Mouse (Mus musculus) megakaryocyte, embryonic 14.5 days (primary cell): Measurements from ENCODE around the gene Inafm2. TPM values are rescaled to one million over a fixed set of nuclear protein-coding genes. Genes with fewer than 3 reads are reported as not detected.

ENCODE experiments used
- H3K27me3 ChIP-seq: replicated peaks from 2 replicates; pipeline ENCODE3; 2012; ENCODE audit warnings: inconsistent platforms
- H3K36me3 ChIP-seq: replicated peaks from 2 replicates; pipeline ENCODE3; 2012; ENCODE audit warnings: low read length, inconsistent platforms, mixed read lengths
- H3K4me1 ChIP-seq: 2 replicates; pipeline ENCODE4 v1.6.1; 2012; ENCODE audit warnings: inconsistent platforms
- H3K4me3 ChIP-seq: replicated peaks from 2 replicates; pipeline ENCODE3; 2012; ENCODE audit warnings: moderate library complexity, mild to moderate bottlenecking, inconsistent platforms
- H3K9me3 ChIP-seq: 2 replicates; pipeline ENCODE4 v1.6.1; 2012; ENCODE audit warnings: inconsistent platforms
- FLI1 ChIP-seq: IDR thresholded peaks from 2 replicates; pipeline ENCODE4 v1.6.1; 2012; ENCODE audit warnings: low read length, inconsistent platforms, mixed read lengths
- GATA1 ChIP-seq: IDR thresholded peaks from 3 replicates; pipeline ENCODE4 v1.6.1; 2012; ENCODE audit warnings: mixed read lengths, low read length, inconsistent platforms, borderline replicate concordance
- polyA plus RNA-seq: library from polyadenylated mRNA; stranded (reverse); fragments of >175 nt; gene quantifications from 2 replicates; pipeline ENCODE4 v1.2.3, GENCODE M21; 2012; ENCODE audit warnings: low replicate concordance; ENCODE audit not compliant: insufficient read depth

Inafm2 gene
- polyA plus RNA-seq, 1 experiment, result 374 TPM

DNA sequence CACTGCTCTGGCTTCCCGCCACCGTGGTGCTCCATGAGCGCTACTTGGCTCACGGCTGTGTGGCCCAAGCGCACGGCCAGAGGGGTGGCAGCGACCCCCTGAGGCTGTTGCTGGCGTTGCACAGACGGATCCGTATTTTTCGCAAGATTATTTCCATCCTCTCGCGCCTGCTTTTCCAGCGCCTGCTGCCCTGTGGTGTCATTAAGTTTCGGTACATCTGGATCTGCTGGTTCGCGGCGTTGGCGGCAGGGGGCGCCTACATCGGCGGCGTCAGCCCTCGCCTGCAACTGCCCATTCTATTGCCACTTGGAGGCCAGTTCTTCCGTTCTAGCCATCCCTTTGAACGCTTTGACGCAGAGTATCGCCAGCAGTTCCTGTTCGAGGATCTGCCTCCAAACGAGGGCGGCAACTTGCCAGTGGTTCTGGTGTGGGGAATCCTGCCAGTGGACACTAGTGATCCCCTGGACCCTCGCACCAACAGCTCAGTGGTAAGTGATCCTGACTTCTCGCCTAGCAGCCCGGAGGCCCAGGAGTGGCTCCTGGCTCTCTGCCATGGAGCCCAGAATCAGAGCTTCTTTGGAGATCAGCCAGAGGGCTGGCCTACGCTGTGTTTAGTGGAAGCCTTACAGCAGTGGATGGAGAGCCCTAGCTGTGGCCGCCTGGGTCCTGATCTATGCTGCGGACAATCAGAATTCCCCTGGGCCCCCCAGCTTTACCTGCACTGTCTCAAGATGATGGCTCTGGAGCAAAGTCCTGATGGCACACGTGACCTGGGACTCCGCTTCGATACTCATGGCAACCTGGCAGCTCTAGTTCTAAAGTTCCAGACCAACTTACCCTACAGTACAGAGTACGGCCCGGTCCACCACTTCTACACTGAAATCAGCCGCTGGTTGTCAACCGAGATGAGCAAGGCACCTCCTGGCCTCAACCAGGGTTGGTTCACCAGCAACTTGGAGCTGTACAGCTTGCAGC, 45.3 kb downstream of the Inafm2 start:
- peak overlapping the region; percentile 79 for H3K4me3 ChIP-seq
- no peaks in the 10 kb centered on the region for H3K36me3 ChIP-seq
- peaks cover 17% of the 10 kb centered on the region for H3K4me1 ChIP-seq
- TF ChIP-seq GATA1 (no peak), FLI1 (no peak)
- 0 out of 2 replicates have a peak, but pooled peaks cover 5% of the 10 kb centered on the region for H3K9me3 ChIP-seq
- peaks cover 91% of the 10 kb centered on the region for H3K27me3 ChIP-seq

DNA sequence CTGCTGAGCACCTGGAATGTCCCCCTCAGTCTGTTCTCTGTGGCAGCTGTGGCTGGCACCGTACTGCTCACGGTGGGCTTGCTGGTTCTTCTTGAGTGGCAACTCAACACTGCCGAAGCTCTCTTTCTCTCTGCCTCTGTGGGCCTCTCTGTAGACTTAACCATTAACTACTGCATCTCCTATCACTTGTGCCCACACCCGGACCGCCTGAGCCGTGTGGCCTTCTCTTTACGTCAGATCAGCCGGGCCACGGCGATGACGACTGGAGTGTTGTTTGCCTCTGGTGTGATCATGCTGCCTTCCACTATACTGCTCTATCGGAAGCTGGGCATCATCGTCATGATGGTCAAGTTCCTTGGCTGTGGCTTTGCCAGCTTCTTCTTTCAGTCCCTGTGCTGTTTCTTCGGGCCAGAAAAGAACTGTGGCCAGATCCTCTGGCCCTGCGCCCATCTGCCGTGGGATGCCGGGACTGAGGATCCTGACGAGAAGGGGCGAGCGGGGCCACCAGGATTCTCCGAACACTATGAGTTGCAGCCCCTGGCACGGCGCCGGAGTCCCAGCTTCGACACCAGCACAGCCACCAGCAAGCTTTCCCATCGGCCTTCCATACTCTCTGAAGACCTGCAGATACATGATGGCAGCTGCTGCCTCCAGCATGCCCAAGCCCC, 46.2 kb downstream of the Inafm2 start:
- H3K27me3 ChIP-seq, result peaks cover 93% of the 10 kb centered on the region

GRCm38 (mm10) chr2:118792259-118792613, 46.7 kb downstream of the Inafm2 start:
- peaks cover 92% of the 10 kb centered on the region for H3K27me3 ChIP-seq
- peaks cover 17% of the 10 kb centered on the region for H3K4me1 ChIP-seq
- TF ChIP-seq FLI1 (no peak), GATA1 (no peak)
- 0 out of 2 replicates have a peak, but pooled peaks cover 5% of the 10 kb centered on the region for H3K9me3 ChIP-seq
- H3K4me3 ChIP-seq, result no peak overlapping the region
- no peaks in the 10 kb centered on the region for H3K36me3 ChIP-seq

More for the DNA sequence above, 46.2 kb downstream of the Inafm2 start:
- no peak for TF ChIP-seq FLI1
- no peak for TF ChIP-seq GATA1
- Histone ChIP-seq H3K4me1 (peaks cover 17% of the 10 kb centered on the region), H3K9me3 (0 out of 2 replicates have a peak, but pooled peaks cover 5% of the 10 kb centered on the region), H3K4me3 (no peak overlapping the region), H3K36me3 (no peaks in the 10 kb centered on the region)

DNA sequence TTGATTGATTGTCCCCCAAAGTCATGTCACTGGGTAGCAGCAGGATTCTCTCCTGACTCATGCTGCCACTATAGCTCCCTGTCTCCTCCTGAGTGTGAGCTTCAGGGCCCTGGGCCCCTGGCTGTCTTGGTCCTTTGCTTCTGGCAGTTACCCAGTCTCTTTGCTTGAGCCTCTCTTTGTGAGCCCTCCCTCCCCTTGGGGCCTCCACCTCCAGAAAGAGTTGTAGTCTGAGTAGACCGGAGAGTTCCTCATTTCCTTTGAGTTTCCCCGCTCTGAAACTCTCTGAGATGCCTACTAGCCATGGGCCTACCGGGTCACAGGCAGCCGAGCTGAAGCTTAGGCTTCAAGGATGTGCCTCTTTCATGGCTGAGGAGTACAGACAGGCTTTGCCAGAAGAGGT, 48.1 kb downstream of the Inafm2 start:
- TF ChIP-seq GATA1 (no peak), FLI1 (no peak)
- Histone ChIP-seq H3K4me3 (no peak overlapping the region), H3K27me3 (peaks cover 83% of the 10 kb centered on the region), H3K36me3 (no peaks in the 10 kb centered on the region), H3K4me1 (peaks cover 17% of the 10 kb centered on the region), H3K9me3 (peaks cover 11% of the 10 kb centered on the region)

Other genes with a start within 250 kb of the Inafm2 start
- 6.3 and 11.4 TPM in 2 replicates for gene Bmf, start 196.1 kb upstream of the Inafm2 start, polyA plus RNA-seq
- gene Bub1b, start 147.5 kb upstream of the Inafm2 start, polyA plus RNA-seq, result 1.9 and 5.4 TPM in 2 replicates
- gene Pak6, start 82.5 kb upstream of the Inafm2 start, polyA plus RNA-seq, result 7.2 and 8.5 TPM in 2 replicates
- gene Ankrd63, start 41.8 kb upstream of the Inafm2 start, polyA plus RNA-seq, result 0.30 and 0.55 TPM in 2 replicates
- gene Plcb2, start 17.3 kb upstream of the Inafm2 start, polyA plus RNA-seq, result 14.4 and 25.8 TPM in 2 replicates
- 0.57 TPM in 1 of 2 replicates, not detected in the other for gene Ccdc9b, start 16.9 kb downstream of the Inafm2 start, polyA plus RNA-seq
- gene Phgr1, start 27.0 kb downstream of the Inafm2 start, polyA plus RNA-seq, result 17.2 and 54.9 TPM in 2 replicates
- gene Disp2, start 34.0 kb downstream of the Inafm2 start, polyA plus RNA-seq, result 0.06 TPM in 1 of 2 replicates, not detected in the other
- gene Knstrn, start 68.2 kb downstream of the Inafm2 start, polyA plus RNA-seq, result 48.4 and 154 TPM in 2 replicates
- gene Ivd, start 116.2 kb downstream of the Inafm2 start, polyA plus RNA-seq, result 2.1 and 3.2 TPM in 2 replicates
- gene Bahd1, start 154.6 kb downstream of the Inafm2 start, polyA plus RNA-seq, result 11.5 and 14.8 TPM in 2 replicates
- 0.81 and 2.1 TPM in 2 replicates for gene Chst14, start 180.7 kb downstream of the Inafm2 start, polyA plus RNA-seq